Mouse (Mus musculus): ENCODE measurements around the gene Gm5460. TPM values are rescaled to one million over a fixed set of nuclear protein-coding genes. Genes with fewer than 3 reads are reported as not detected.

The Gm5460 gene
- total RNA-seq, 2 experiments from 2014 or later: not detected

GRCm38 (mm10) chr14:34077222-34077621, 60.7 kb downstream of the Gm5460 start:
- DNase-seq: no peak

- no peak for DNase-seq
Measured at GRCm38 (mm10) chr14:34078293-34078692, 61.7 kb downstream of the Gm5460 start.

GRCm38 (mm10) chr14:34080321-34080997, 63.9 kb downstream of the Gm5460 start:
- DNase-seq: peak; percentile 52 to 60

- no peak for DNase-seq
Measured at GRCm38 (mm10) chr14:34085731-34086130, 69.2 kb downstream of the Gm5460 start, which contains the start of gene Anxa8. Gene Anxa8, plus strand, starts transcription at chr14:34085981.

- no peak for DNase-seq
Measured at GRCm38 (mm10) chr14:34086806-34087205, 70.2 kb downstream of the Gm5460 start.

- no peak for DNase-seq
Measured at GRCm38 (mm10) chr14:34087856-34088398, 71.4 kb downstream of the Gm5460 start.

- DNase-seq: no peak
Measured at GRCm38 (mm10) chr14:34089796-34090195, 73.2 kb downstream of the Gm5460 start.

- no peak for DNase-seq
Measured at GRCm38 (mm10) chr14:34091475-34091874, 74.9 kb downstream of the Gm5460 start.

- no peak for DNase-seq
Measured at GRCm38 (mm10) chr14:34092856-34093255, 76.3 kb downstream of the Gm5460 start.

- no peak for DNase-seq
Measured at GRCm38 (mm10) chr14:34096161-34096560, 79.6 kb downstream of the Gm5460 start.

Other genes with a start within 250 kb of the Gm5460 start
- 1 to 10 TPM; 5.4 to 5.7 TPM for gene Gdf10, start 93.2 kb upstream of the Gm5460 start, total RNA-seq (2021)
- not detected for gene Gdf2, start 75.7 kb upstream of the Gm5460 start, total RNA-seq (2021)
- gene Rbp3, start 62.8 kb upstream of the Gm5460 start, total RNA-seq (2021): under 1 TPM in 1 of 2 experiments, not detected in 1; 0.08 TPM
- gene Zfp488, start 38.0 kb upstream of the Gm5460 start, total RNA-seq (2021): 1 to 10 TPM; 5.4 to 5.7 TPM
- not detected for gene Gm30083, start 1.6 kb upstream of the Gm5460 start, total RNA-seq (2021)
- not detected for gene Antxrl, start 35.9 kb downstream of the Gm5460 start, total RNA-seq (2021)
- under 1 TPM in 1 of 2 experiments, not detected in 1; 0.20 TPM for gene Anxa8, start 69.2 kb downstream of the Gm5460 start, total RNA-seq (2021)
- not detected for gene A630023A22Rik, start 86.0 kb downstream of the Gm5460 start, total RNA-seq (2021)
- not detected for gene Npy4r, start 135.7 kb downstream of the Gm5460 start, total RNA-seq (2021)
- gene Gprin2, start 184.9 kb downstream of the Gm5460 start, total RNA-seq (2021): 1 to 10 TPM; 1.4 to 2.9 TPM
- under 1 TPM; 0.40 to 0.45 TPM for gene Syt15, start 202.8 kb downstream of the Gm5460 start, total RNA-seq (2021)

Measured in layer of hippocampus, postnatal 36 days (tissue).